Mouse (Mus musculus) liver, embryonic 14.5 days (tissue): Measurements from ENCODE around the gene Fsd1. TPM values are rescaled to one million over a fixed set of nuclear protein-coding genes. Genes with fewer than 3 reads are reported as not detected.

Source experiments
- ATAC-seq: fragments of 200-750 bp; cut with Nextera tagmentation; 2 replicates; pipeline ENCODE4 v1.8.0; 2017; ENCODE audit warnings: moderate number of reproducible peaks, mild to moderate bottlenecking, moderate library complexity; ENCODE audit not compliant: insufficient read depth
- DNase-seq, 3 experiments: peaks; one replicate each; pipeline ENCODE4 v3.0.0-alpha.2; 2012 to 2013; ENCODE audit warnings: low read depth in 3 of 3, low spot score in 3 of 3
- H3K27ac ChIP-seq: fragments of 300-500 bp; sonication (generic); 2 replicates; pipeline ENCODE4 v1.5.1; 2014; ENCODE audit warnings: moderate library complexity, mild to moderate bottlenecking, control low read depth, inconsistent platforms
- H3K27me3 ChIP-seq: fragments of 300-500 bp; sonication (generic); 2 replicates; pipeline ENCODE4 v1.6.1; 2014; ENCODE audit warnings: mild to moderate bottlenecking, low read length, moderate library complexity; ENCODE audit not compliant: control insufficient read depth, insufficient read depth
- H3K36me3 ChIP-seq: fragments of 300-500 bp; sonication (generic); replicated peaks from 2 replicates; pipeline ENCODE4 v1.6.1; 2014; ENCODE audit warnings: low read depth; ENCODE audit not compliant: control insufficient read depth, insufficient read depth
- H3K4me1 ChIP-seq, 2 experiments: fragments of 200-500 bp in 1 of 2; fragments of 300-500 bp in 1 of 2; sonication (generic) in 1 of 2; replicated peaks; 2 replicates each; pipeline ENCODE4 v1.6.1; 2012 to 2014; ENCODE audit warnings: antibody characterized with exemption in 1 of 2, inconsistent platforms in 1 of 2, low read length in 1 of 2; ENCODE audit not compliant: control insufficient read depth in 2 of 2, insufficient read depth in 2 of 2
- H3K4me2 ChIP-seq: fragments of 300-500 bp; sonication (generic); 2 replicates; pipeline ENCODE4 v1.6.1; 2014; ENCODE audit warnings: low read depth, mild to moderate bottlenecking, control low read depth, moderate library complexity
- H3K4me3 ChIP-seq, 2 experiments: fragments of 200-500 bp in 1 of 2; fragments of 300-500 bp in 1 of 2; sonication (generic) in 1 of 2; 2 replicates each; pipeline ENCODE4 v1.5.1; 2012 to 2014; ENCODE audit warnings: low read depth in 2 of 2, low read length in 2 of 2, mild to moderate bottlenecking in 2 of 2, control low read depth in 1 of 2, inconsistent platforms in 1 of 2, moderate library complexity in 1 of 2; ENCODE audit not compliant: insufficient read depth in 1 of 2
- H3K9ac ChIP-seq: fragments of 300-500 bp; sonication (generic); replicated peaks from 2 replicates; pipeline ENCODE4 v1.6.1; 2014; ENCODE audit warnings: mild to moderate bottlenecking, control low read depth, moderate library complexity
- H3K9me3 ChIP-seq: fragments of 300-500 bp; sonication (generic); 2 replicates; pipeline ENCODE4 v1.6.1; 2016; ENCODE audit warnings: low read length, mixed read lengths; ENCODE audit not compliant: control insufficient read depth
- CTCF ChIP-seq: IDR thresholded peaks from 2 replicates; pipeline ENCODE4 v1.5.1; 2016; ENCODE audit warnings: antibody characterized with exemption, low read depth, control low read depth
- EP300 ChIP-seq: IDR thresholded peaks from 2 replicates; pipeline ENCODE4 v1.6.1; 2016; ENCODE audit warnings: antibody characterized with exemption, low read depth
- WGBS: fragments of 180-500 bp; shearing (Covaris S2); extraction: QIAGEN DNeasy Blood & Tissue Kit; methylation state at CpG from one replicate; pipeline ENCODE4 v1.1.7; 2014; ENCODE audit not compliant: insufficient replicate concordance; 5-methylcytosine and 5-hydroxymethylcytosine counted together
- polyA plus RNA-seq, 2 experiments: library from polyadenylated mRNA; depleted of rRNA in 1 of 2; stranded (reverse) in 1 of 2; unstranded in 1 of 2; fragments of >200 nt; fragmentation: Nextera tagmentation in 1 of 2; extraction: Ambion mirVana in 1 of 2; gene quantifications; 2 replicates each; pipeline versions ENCODE4 v1.2.1 to v1.2.3; 2012 to 2014

Gene Fsd1
- polyA plus RNA-seq, 2 experiments: 0.19 to 0.30 TPM

DNA sequence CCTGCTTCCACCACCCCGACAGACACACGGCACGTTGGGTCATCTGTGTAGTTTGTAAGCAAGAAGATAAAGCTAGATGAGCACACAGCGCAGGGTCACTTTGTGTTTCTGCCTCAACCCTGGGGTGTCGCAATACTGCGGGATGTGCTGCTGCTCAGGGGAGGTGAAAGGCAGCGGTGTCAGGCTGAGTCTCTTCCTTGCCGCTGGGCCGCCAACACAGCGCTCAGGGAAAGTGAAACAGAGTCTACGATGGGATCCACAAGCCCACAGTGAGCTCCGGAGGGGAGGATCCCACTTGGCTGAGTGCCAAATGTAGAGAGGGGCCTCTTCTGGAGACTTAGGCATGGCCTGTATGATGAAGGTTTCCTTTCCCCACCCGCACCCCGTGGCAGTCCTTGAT, 23.1 kb upstream of the Fsd1 start:
- DNase-seq: no peak
- Histone ChIP-seq H3K9me3 (no peaks in the 10 kb centered on the region), H3K9ac (no peak overlapping the region), H3K27me3 (no peaks in the 10 kb centered on the region), H3K4me3 (no peak overlapping the region), H3K36me3 (peaks cover 3% of the 10 kb centered on the region), H3K27ac (no peak overlapping the region), H3K4me2 (peak overlapping the region; percentile 15; the same call in 1 of the 2 replicates), H3K4me1 (peaks cover 6 to 14% of the 10 kb centered on the region in 2 experiments)
- 74% methylated on average over 14 of the region's 14 CpGs for WGBS
- TF ChIP-seq EP300 (no peak), CTCF (no peak)
- no peak for ATAC-seq

DNA sequence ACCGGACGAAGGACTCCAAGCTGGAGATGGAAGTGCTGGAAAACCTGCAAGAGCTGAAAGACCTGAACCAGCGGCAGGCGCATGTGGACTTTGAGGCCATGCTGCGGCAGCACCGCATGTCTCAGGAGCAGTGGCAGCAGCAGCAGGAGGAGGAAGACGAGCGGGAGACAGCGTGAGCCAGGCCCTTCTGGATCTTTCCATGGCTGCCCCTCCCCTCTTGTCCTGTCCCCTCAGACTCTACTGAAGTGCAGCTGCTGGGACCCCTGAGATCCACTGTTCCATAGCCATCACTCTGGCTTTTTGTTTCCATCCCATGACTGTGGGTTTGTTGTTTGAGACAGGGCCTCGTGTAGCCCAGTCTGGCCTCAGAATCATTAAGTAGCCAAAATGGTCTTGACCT, 21.8 kb upstream of the Fsd1 start:
- Histone ChIP-seq H3K27me3 (peaks cover under 1% of the 10 kb centered on the region), H3K9me3 (no peaks in the 10 kb centered on the region), H3K9ac (no peak overlapping the region), H3K27ac (no peak overlapping the region), H3K4me3 (no peak overlapping the region), H3K4me2 (no peak overlapping the region), H3K4me1 (peaks cover 6 to 9% of the 10 kb centered on the region in 2 experiments), H3K36me3 (peaks cover 3% of the 10 kb centered on the region)
- TF ChIP-seq CTCF (no peak), EP300 (no peak)
- DNase-seq (no peak), ATAC-seq (no peak)
- 91% methylated on average over 10 of the region's 10 CpGs for WGBS

- WGBS: 70% methylated on average over 9 of the region's 9 CpGs
- Histone ChIP-seq H3K4me1 (peaks cover 3 to 4% of the 10 kb centered on the region in 2 experiments), H3K9ac (no peak overlapping the region), H3K27ac (no peak overlapping the region), H3K27me3 (peaks cover 5% of the 10 kb centered on the region), H3K4me2 (no peak overlapping the region), H3K36me3 (peaks cover 3% of the 10 kb centered on the region), H3K9me3 (no peaks in the 10 kb centered on the region), H3K4me3 (no peak overlapping the region)
- no peak; the same call in 1 of the 2 replicates for TF ChIP-seq CTCF
- no peak for TF ChIP-seq EP300
- ATAC-seq (no peak), DNase-seq (no peak)
These were observed 21.3 kb upstream of the Fsd1 start for GRCm38 (mm10) chr17:55964996-55965395.

GRCm38 (mm10) chr17:55967186-55967585, 19.1 kb upstream of the Fsd1 start:
- DNase-seq (no peak), ATAC-seq (no peak)
- H3K9ac ChIP-seq: no peak overlapping the region
- peaks cover 24% of the 10 kb centered on the region for H3K27me3 ChIP-seq
- no peak overlapping the region for H3K4me2 ChIP-seq
- peaks cover 3% of the 10 kb centered on the region for H3K36me3 ChIP-seq
- H3K4me1 ChIP-seq: no peaks in the 10 kb centered on the region
- no peak overlapping the region for H3K4me3 ChIP-seq
- TF ChIP-seq EP300 (no peak), CTCF (no peak)
- H3K9me3 ChIP-seq: no peaks in the 10 kb centered on the region
- 81% methylated on average over 4 of the region's 4 CpGs for WGBS
- H3K27ac ChIP-seq: no peak overlapping the region

DNA sequence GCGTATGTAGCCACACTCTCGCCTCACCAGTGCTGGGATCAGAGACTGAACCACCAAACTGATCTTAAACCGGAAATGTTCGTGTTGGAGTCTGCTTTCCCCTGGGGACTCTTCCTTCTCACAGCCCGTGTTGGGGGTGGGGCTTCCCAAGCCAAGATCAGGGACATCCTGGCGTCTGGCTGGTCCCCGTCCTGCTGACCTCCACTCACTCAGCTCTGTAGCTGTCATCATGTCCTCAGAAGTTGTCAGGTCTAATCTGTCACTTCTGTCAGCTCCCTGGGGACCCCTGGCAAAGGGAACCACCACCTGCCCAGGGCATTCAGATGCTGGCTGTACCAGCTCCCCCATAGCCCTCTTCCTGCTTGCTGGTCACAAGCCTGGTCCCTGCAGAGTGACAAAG, 18.1 kb upstream of the Fsd1 start:
- Histone ChIP-seq H3K27ac (no peak overlapping the region), H3K9me3 (no peaks in the 10 kb centered on the region), H3K27me3 (peaks cover 24% of the 10 kb centered on the region), H3K4me3 (no peak overlapping the region), H3K9ac (no peak overlapping the region), H3K36me3 (peaks cover 3% of the 10 kb centered on the region), H3K4me2 (no peak overlapping the region), H3K4me1 (no peaks in the 10 kb centered on the region)
- no peak for TF ChIP-seq EP300
- TF ChIP-seq CTCF: no peak
- 61% methylated on average over 7 of the region's 7 CpGs for WGBS
- ATAC-seq (no peak), DNase-seq (no peak)
